Mouse (Mus musculus) gastrocnemius, adult 18-20 months (tissue): Measurements from ENCODE around the gene Yap1. TPM values are rescaled to one million over a fixed set of nuclear protein-coding genes. Genes with fewer than 3 reads are reported as not detected.

Experiments
- DNase-seq: peaks from one replicate; pipeline ENCODE4 v3.0.0; 2021; ENCODE audit warnings: low spot score
- total RNA-seq, 2 experiments: library from RNA; stranded (reverse); gene quantifications; 2 replicates each; pipeline ENCODE4 v1.2.3; 2021

Yap1 gene
- total RNA-seq, 2 experiments from 2014 or later = 36.9 to 40.5 TPM

DNA sequence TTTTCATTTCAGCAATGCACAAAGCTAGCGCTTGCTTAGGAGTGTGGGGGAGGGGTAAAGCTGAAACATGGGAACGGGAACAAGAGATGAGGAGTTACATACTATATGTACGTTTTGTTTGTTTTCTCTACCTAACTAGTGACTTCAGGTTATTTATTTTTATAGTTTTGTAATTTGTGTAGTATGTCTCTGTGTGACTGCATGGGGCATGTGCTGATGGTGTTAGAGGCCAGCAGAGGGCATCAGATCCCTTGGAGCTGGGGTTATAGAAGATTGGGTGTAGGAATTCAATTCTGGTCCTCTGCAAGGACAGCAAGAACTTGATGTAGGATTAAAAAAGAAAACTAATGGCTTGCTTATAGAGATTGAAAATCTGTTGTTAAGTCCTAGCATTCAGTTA lies 25.9 kb downstream of the Yap1 start:
- DNase-seq = no peak

DNA sequence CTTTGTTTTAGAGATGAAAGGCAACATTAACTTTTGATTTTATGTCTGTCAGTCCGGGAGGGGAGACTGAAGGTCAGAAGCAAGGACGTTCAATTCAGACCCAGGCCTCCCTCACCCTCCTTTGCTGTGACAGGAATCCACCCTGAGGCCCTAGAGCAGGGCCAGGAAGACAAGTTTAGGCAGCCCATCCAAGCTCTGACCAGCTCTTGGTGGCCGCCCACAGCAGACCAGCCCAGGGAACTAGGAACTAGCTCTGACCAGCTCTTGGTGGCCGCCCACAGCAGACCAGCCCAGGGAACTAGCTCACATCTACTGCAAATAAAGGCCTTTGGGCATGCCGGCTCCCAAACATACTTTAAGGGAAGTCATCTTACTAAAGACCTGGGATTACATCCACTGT lies 26.8 kb downstream of the Yap1 start:
- no peak for DNase-seq

DNA sequence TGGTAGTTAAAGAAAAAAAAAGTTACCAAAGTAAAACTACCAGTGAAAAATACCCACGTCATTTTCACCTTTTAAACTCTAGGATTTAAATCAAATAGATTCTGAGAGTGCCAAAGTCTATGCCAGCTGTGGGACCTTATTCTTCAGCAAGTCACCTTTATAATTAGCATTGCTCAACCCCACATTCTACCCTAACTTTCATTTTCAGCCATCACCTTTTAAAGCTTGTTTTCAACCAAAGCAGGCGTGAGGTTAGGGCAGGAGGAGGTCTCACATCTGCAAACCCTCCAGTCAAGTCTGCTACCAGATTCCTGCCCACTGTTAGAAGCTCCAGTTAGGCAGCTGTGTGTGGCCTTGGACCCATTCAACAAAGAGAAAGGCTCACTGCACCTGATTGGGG lies 32.4 kb downstream of the Yap1 start:
- DNase-seq = no peak

DNA sequence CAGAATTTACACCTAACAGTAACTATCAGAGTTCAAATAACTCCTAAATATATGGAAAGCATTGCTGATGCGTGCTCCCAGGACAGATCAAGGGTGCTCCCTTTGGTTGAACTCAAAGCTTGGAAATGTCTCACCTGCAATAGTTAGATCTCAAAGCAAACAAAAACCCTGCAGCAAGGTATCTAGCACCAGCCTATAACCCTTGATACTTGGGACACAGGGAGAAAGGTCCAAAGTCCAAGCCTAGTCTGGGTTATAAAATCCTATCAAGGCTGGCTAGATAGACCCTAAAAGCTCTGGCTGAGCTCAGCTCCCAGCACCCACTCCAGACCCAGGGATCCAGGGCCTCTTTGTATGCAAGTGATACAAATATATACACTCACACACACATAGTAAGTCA lies 36.4 kb downstream of the Yap1 start:
- DNase-seq = no peak

DNA sequence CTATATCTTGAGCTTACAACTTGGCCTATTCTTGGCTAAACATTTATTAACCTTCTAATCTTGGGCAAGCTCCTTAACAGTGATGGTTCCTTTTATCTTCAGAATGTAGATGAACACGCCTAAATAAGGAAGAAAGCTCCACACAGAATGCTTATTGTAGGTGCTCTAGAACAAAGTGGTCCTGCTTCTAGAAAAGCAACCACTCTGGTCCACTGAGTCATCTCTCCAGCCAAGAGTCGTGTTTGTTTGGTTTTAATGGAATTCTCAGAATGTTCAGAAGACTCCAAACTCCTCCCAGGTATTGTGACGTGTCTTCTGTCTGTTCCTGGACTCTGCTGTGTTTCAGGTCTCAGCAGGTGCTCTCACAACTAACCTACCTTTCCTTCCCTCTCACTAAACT lies 38.8 kb downstream of the Yap1 start:
- no peak for DNase-seq

DNA sequence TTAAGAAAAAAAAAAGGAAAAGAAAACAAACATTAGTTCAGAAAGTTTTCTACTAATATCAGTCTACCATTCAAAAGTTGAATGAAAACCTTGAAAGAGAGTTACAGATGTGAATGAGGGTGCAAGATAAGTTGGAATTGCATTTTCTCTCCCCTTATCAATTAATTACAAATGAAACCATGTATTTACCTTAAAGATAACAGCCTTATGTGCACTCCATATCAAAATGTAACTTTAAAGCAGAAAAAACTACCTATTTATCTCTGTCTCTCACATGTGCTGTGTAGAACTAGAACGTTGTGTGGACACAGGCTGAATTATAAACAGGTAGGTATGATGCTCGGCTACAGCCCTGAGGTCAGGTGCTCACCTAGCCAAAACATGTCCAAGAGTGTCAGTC lies 40.5 kb downstream of the Yap1 start:
- no peak for DNase-seq

DNA sequence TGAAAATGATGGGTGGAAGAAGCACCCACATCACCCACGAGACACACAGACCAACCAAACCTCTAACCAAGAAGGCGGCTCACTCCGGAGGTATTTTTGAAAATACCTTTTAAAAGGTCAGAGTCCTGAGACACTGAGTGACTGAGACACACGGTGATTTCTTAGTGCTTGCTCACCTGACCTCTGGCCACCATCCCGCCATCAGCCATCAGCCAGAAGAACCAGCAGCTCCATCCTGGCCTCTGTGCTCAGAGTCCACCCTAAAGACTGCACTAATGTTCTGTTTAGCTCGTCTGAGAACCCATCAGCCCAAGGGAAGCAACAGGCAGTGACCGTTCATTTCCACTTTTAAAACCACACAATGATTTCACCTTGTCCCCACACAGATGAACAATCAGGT lies 41.5 kb downstream of the Yap1 start:
- DNase-seq = no peak

- peak; percentile 63 for DNase-seq
Measured at GRCm38 (mm10) chr9:7961366-7962160, 42.8 kb downstream of the Yap1 start.

DNA sequence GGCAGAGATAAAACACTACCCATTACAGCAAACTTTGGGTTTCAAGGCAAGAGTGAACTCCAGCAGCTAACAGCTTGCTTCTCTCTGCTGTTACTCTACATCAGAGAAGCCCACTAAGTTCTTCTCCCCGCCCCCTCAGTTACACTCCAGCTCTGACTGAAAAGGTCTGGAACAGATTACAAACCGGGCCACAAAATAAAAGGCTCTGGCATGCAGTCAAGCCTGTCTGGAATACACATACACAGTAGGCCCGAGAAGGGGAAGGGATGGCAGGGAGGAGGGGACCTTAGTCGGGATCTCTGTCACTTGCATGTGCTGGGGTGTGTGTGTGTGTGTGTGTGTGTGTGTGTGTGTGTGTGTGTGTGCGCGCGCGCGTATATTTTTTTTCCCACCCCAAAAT lies 44.0 kb downstream of the Yap1 start:
- DNase-seq = peak; percentile 49

DNA sequence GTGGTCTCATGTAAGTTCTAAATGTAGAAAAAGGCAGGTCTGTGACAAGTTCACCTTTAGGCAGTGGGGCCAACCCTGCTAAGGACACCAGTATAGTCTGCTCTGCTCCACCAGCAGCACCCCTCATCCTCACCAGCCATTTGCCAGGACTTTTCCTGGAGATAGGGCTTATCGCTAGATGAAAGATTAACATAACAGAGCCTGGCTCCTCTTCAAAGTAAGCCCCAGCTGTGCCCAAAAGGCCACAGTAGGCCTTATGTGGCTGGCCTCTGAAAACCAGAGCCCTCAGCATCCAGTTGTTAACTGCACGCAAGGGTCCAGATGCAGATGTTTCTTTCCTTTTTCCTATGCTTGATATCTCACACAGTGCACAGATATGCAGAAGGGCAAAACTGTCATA lies 45.1 kb downstream of the Yap1 start:
- DNase-seq = no peak

- no peak for DNase-seq
Measured at GRCm38 (mm10) chr9:7958025-7958593, 46.3 kb downstream of the Yap1 start.

- no peak for DNase-seq
Measured at GRCm38 (mm10) chr9:7957407-7957806, 47.0 kb downstream of the Yap1 start.

DNA sequence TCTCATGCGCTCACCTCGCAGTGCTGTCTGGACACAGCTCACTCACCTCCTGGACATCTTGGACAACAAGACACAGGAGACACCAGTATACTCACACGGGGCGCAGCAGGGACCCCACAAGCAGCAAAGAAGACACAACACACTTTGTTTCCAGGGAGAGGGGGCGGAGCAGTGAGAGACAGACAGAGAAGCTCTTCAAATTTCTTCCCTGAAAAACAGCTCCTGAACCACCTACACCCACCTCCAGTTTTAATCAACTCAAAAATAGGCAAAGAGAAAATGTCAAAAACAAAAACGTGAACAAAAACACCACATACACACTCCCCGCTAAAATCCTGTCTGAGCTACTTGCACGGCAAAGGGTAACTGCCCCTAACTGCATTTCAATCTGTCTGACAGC lies 48.0 kb downstream of the Yap1 start:
- DNase-seq = no peak

- DNase-seq = no peak
Measured at GRCm38 (mm10) chr9:7952886-7953285, 51.5 kb downstream of the Yap1 start.

DNA sequence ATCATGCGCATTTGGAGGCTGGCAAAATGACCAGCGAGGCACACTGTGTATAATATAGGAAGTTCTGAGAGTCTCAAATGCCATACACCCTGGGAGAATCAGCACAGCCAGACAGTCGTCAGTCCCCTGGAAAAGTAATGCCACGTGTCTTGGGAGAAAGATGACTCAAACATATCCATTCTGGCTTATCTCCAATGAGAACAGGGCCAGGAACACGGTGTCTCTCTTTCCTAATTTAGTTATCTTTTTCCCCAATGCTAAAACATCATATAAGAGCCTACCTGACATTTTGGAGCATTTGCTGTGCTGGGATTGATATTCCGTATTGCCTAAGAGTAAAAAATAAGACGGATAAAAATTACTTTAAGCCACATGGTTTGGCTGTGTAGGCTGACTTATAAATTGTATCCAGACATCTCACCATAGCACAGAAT lies 54.2 kb downstream of the Yap1 start:
- peak; percentile 61 for DNase-seq

GRCm38 (mm10) chr9:7947946-7948345 lies 56.5 kb downstream of the Yap1 start:
- no peak for DNase-seq

DNA sequence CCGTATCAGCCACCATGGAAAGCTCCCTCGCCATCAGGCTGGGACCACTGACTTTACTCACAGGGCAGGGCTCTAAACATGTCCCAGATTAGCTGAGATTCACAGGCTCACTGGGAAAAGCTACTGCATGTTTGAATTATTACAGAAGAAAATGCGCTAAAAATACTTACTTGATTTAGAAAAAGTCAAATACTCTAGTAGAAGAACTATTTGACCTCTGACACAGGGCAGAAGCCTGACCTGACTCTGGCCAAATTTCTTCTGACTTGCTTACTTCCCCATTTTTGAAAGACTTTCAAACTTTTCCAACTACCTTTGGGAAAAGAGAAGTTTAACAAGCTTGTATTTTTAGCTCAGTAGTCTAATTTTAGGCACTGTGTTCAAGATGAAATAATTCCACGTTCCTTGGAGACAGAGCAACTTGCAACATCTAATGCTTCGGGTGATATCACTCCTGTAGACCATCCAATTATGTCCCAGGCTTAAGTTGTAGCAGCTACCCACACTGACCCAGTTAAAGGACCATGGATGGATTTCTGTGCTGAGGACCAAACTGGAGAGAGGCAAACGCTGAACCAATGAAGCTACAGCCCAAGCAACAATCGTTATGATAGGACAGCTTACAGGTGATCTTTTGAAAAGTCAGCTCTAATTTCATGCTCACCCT lies 60.5 kb downstream of the Yap1 start:
- peak; percentile 52 for DNase-seq

- no peak for DNase-seq
Measured at GRCm38 (mm10) chr9:7942701-7943100, 61.7 kb downstream of the Yap1 start.

DNA sequence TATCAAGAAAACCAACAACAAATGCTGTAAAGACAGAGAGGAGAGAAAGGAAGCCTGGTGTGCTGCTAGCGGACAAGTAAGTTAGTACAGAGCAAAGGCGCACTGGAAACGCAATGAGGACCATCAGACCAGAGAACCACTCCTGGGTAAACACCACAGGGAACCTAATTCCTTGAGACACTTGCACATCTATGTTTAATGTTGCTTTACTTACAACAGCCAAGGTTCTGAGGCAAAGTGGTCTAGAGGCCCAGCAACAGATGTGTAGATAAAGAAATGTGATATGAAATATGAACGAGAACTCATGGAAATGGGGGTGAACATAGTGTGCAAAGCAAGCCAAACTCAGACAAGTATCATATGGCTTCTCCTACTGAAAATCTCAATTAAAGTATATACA lies 64.3 kb downstream of the Yap1 start:
- DNase-seq = no peak

DNA sequence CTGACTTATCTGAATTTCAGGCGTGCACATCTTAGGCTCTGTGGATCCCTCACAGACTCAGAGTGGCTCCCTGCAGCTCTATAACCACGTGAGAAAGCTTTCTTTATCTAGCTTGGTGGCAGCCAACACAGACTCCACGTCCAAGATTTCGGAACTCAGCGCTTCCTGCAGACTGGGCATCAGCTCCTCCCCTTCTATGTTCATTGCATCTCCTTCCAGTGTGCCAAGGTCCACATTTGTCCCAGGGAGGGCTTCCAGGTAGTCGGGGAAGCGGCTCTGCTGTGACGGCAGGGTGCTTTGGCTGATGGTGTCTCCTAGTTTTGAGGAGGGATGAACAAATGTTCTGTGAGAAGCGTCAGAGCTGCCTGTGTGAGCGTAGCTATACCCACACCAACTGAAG lies 70.0 kb downstream of the Yap1 start:
- no peak for DNase-seq

DNA sequence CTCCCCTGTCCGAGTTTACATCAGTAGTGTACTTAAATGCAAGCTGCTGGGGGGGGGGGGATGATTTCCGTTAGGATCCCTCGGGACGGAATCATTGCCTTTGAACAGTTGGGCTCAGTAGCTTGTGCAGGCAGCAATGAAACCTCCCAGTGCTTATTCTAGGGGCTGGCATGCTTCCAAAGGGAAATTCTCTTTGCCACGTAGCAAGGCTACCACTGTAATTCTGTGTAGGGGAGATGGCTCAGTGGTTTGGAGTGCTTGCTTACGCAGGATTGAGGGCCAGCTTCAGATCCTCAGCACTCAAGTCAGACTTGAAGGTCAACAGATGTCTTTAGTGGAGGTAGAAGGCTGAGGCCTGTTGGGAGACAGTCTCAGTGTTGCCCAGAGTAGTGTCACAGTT lies 74.8 kb downstream of the Yap1 start:
- peak; percentile 21 for DNase-seq

DNA sequence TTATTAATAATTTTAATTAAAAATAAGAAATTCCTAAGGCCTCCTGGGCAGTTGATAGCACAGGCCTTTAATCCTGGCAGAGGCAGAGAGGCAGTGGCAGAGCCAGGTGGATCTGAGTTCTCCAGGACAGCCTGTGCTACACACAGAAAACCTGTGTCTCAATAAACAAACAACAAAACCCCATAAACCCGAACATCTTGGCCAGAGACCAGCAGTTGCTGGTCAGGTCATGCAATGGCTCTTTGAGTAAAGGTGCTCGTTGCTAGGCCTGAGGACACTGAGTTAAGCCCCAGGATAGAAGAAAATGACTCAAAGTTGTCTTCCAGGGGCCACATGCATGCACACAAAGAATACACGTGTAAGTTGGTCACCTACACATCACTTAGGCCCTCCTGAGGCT lies 75.5 kb downstream of the Yap1 start:
- no peak for DNase-seq
